Mouse (Mus musculus): ENCODE results near the gene Cavin3. TPM values are rescaled to one million over a fixed set of nuclear protein-coding genes. Genes with fewer than 3 reads are reported as not detected.

Cavin3 gene
- polyA plus RNA-seq, 1 experiment from 2014 or later = 68.1 TPM

- Histone ChIP-seq H3K9me3 (replicated peaks) (no peaks in the 10 kb centered on the region), H3K4me2 (no peak overlapping the region), H3K36me3 (no peaks in the 10 kb centered on the region), H3K9ac (no peak overlapping the region), H3K4me3 (no peak overlapping the region), H3K27me3 (replicated peaks) (no peaks in the 10 kb centered on the region), H3K4me1 (replicated peaks) (peaks cover 15% of the 10 kb centered on the region), H3K27ac (ENCODE audit: poor library complexity, severe bottlenecking) (no peak overlapping the region)
- WGBS = 30% methylated on average over 4 of the region's 4 CpGs
- ATAC-seq (ENCODE audit: insufficient number of reproducible peaks, low FRiP score) = no peak
These were observed 40.7 kb downstream of the Cavin3 start for GRCm38 (mm10) chr7:105441426-105441825.

DNA sequence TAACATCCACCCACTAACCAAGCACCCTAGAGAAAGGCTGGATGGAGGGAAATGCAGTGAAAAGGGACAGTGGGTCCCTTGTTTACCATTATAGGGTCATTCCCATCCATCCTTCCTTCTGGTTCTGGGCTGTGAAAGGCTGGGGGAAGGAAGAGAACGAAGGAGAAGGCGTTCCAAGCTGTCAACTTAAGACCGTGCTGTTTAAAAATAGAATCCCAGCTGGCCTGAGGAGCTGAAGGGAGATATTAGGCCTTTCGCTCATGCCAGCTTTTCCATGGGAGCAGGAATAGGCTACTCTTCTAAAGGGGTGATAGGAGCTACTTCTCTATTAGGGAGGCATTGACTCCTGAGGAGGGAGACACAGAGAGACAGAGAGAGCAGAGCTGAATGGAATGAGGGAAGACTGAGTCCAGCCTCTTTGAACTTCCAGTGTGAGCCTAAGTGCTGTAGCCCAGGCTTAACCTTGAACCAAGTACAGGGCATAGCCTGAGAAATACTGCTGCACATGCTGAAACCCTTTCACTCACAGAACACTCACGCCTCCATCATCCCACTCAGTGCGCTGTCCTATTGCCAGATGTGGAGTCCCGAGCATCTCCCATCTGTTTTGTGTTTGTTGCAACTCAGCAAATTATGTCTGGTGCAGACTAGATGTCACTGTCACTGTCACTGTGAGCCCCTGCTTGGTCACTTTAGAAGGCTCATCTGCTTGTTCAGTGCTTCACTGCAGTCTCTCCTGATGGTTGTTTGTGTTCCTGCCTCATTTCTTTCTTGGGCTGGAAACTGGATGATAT is 43.9 kb downstream of the Cavin3 start:
- H3K4me3 ChIP-seq = no peak overlapping the region
- H3K4me2 ChIP-seq = no peak overlapping the region
- H3K27me3 ChIP-seq (replicated peaks) = no peaks in the 10 kb centered on the region
- H3K9me3 ChIP-seq (replicated peaks) = no peaks in the 10 kb centered on the region
- no peak for ATAC-seq (ENCODE audit: insufficient number of reproducible peaks, low FRiP score)
- no peak overlapping the region for H3K27ac ChIP-seq (ENCODE audit: poor library complexity, severe bottlenecking)
- peaks cover 15% of the 10 kb centered on the region for H3K4me1 ChIP-seq (replicated peaks)
- H3K9ac ChIP-seq = no peak overlapping the region
- H3K36me3 ChIP-seq = no peaks in the 10 kb centered on the region
- 44% methylated on average over 7 of the region's 7 CpGs for WGBS

DNA sequence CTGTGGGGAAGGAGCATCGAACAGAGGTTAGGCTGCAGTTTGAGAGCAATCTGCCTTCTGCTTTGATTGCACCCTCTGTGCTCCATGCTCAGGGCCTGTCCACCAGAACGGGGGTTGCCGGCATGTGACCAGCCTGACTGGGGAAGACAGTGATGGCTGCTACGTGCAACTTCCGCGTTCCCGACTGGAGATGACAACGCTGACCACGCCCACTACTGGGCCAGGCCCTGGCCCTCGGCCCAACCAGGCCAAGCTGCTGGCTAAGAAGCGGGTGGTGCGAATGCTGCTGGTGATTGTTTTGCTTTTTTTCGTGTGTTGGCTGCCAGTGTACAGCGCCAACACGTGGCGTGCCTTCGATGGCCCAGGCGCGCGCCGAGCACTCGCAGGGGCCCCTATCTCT is 47.3 kb downstream of the Cavin3 start:
- ATAC-seq (ENCODE audit: insufficient number of reproducible peaks, low FRiP score) = peak; percentile 11; the same call in 1 of the 2 replicates
- Histone ChIP-seq H3K27me3 (replicated peaks) (peaks cover 20% of the 10 kb centered on the region; the same call in 1 of the 2 replicates), H3K27ac (ENCODE audit: poor library complexity, severe bottlenecking) (no peak overlapping the region), H3K9me3 (replicated peaks) (no peaks in the 10 kb centered on the region), H3K4me2 (no peak overlapping the region), H3K36me3 (no peaks in the 10 kb centered on the region), H3K4me1 (replicated peaks) (peaks cover 8% of the 10 kb centered on the region), H3K4me3 (no peak overlapping the region), H3K9ac (no peak overlapping the region)
- 70% methylated on average over 22 of the region's 22 CpGs for WGBS

- 80% methylated on average over 17 of the region's 17 CpGs for WGBS
- peaks cover 27% of the 10 kb centered on the region for H3K27me3 ChIP-seq (replicated peaks)
- H3K4me1 ChIP-seq (replicated peaks) = peaks cover 8% of the 10 kb centered on the region
- H3K9me3 ChIP-seq (replicated peaks) = no peaks in the 10 kb centered on the region
- no peak for ATAC-seq (ENCODE audit: insufficient number of reproducible peaks, low FRiP score)
- H3K4me2 ChIP-seq = no peak overlapping the region
- no peak overlapping the region for H3K4me3 ChIP-seq
- H3K9ac ChIP-seq = no peak overlapping the region
- H3K27ac ChIP-seq (ENCODE audit: poor library complexity, severe bottlenecking) = no peak overlapping the region
- H3K36me3 ChIP-seq = no peaks in the 10 kb centered on the region
These were observed 48.2 kb downstream of the Cavin3 start for GRCm38 (mm10) chr7:105433859-105434258.

- H3K36me3 ChIP-seq = no peaks in the 10 kb centered on the region
- no peaks in the 10 kb centered on the region for H3K4me1 ChIP-seq (replicated peaks)
- no peak for ATAC-seq (ENCODE audit: insufficient number of reproducible peaks, low FRiP score)
- H3K27ac ChIP-seq (ENCODE audit: poor library complexity, severe bottlenecking) = no peak overlapping the region
- peaks cover 42% of the 10 kb centered on the region for H3K27me3 ChIP-seq (replicated peaks)
- H3K4me3 ChIP-seq = no peak overlapping the region
- 23% methylated on average over 1 of the region's 1 CpGs for WGBS
- no peak overlapping the region for H3K9ac ChIP-seq
- no peak overlapping the region for H3K4me2 ChIP-seq
- H3K9me3 ChIP-seq (replicated peaks) = no peaks in the 10 kb centered on the region
These were observed 50.0 kb downstream of the Cavin3 start for GRCm38 (mm10) chr7:105432058-105432457.

Other genes starting within 250 kb of the Cavin3 start
- not detected in 2 replicates for gene Olfr688, start 194.2 kb downstream of the Cavin3 start, polyA plus RNA-seq (2016; fragmentation: Nextera tagmentation; extraction: Ambion mirVana)
- gene Olfr689, start 171.1 kb downstream of the Cavin3 start, polyA plus RNA-seq (2016; fragmentation: Nextera tagmentation; extraction: Ambion mirVana) = not detected in 2 replicates
- gene Olfr690, start 148.2 kb downstream of the Cavin3 start, polyA plus RNA-seq (2016; fragmentation: Nextera tagmentation; extraction: Ambion mirVana) = not detected in 2 replicates
- not detected in 2 replicates for gene Olfr691, start 140.0 kb downstream of the Cavin3 start, polyA plus RNA-seq (2016; fragmentation: Nextera tagmentation; extraction: Ambion mirVana)
- gene Olfr692, start 114.1 kb downstream of the Cavin3 start, polyA plus RNA-seq (2016; fragmentation: Nextera tagmentation; extraction: Ambion mirVana) = not detected in 2 replicates
- gene Gm5901, start 107.3 kb downstream of the Cavin3 start, polyA plus RNA-seq (2016; fragmentation: Nextera tagmentation; extraction: Ambion mirVana) = not detected in 2 replicates
- gene Fam160a2, start 82.2 kb downstream of the Cavin3 start, polyA plus RNA-seq (2016; fragmentation: Nextera tagmentation; extraction: Ambion mirVana) = 34.0 and 36.2 TPM in 2 replicates
- gene Cnga4, start 77.7 kb downstream of the Cavin3 start, polyA plus RNA-seq (2016; fragmentation: Nextera tagmentation; extraction: Ambion mirVana) = not detected in 2 replicates
- not detected in 2 replicates for gene Cckbr, start 56.6 kb downstream of the Cavin3 start, polyA plus RNA-seq (2016; fragmentation: Nextera tagmentation; extraction: Ambion mirVana)
- 52.4 and 54.6 TPM in 2 replicates for gene Smpd1, start 72.1 kb upstream of the Cavin3 start, polyA plus RNA-seq (2016; fragmentation: Nextera tagmentation; extraction: Ambion mirVana)
- 48.8 and 52.9 TPM in 2 replicates for gene Apbb1, start 99.4 kb upstream of the Cavin3 start, polyA plus RNA-seq (2016; fragmentation: Nextera tagmentation; extraction: Ambion mirVana)
- 0.33 and 1.9 TPM in 2 replicates for gene Hpx, start 117.8 kb upstream of the Cavin3 start, polyA plus RNA-seq (2016; fragmentation: Nextera tagmentation; extraction: Ambion mirVana)
- 27.9 and 30.7 TPM in 2 replicates for gene Trim3, start 151.3 kb upstream of the Cavin3 start, polyA plus RNA-seq (2016; fragmentation: Nextera tagmentation; extraction: Ambion mirVana)
- gene Timm10b, start 157.8 kb upstream of the Cavin3 start, polyA plus RNA-seq (2016; fragmentation: Nextera tagmentation; extraction: Ambion mirVana) = 142 and 155 TPM in 2 replicates
- gene Arfip2, start 158.1 kb upstream of the Cavin3 start, polyA plus RNA-seq (2016; fragmentation: Nextera tagmentation; extraction: Ambion mirVana) = 45.5 and 45.6 TPM in 2 replicates
- 14.1 and 14.8 TPM in 2 replicates for gene Gm45799, start 158.3 kb upstream of the Cavin3 start, polyA plus RNA-seq (2016; fragmentation: Nextera tagmentation; extraction: Ambion mirVana)
- gene Dnhd1, start 168.5 kb upstream of the Cavin3 start, polyA plus RNA-seq (2016; fragmentation: Nextera tagmentation; extraction: Ambion mirVana) = 0.41 and 0.52 TPM in 2 replicates